Mouse (Mus musculus) neural tube, embryonic 10.5 days (tissue): ENCODE data around the gene Ltc4s.
A peak's percentile ranks its signal among the peaks of the same experiment; 100 is the strongest.

Source experiments
- DNase-seq: peaks from one replicate; pipeline ENCODE4 v3.0.0-alpha.2; 2017; ENCODE audit warnings: low spot score; ENCODE audit errors: extremely low spot score

Ltc4s gene

DNA sequence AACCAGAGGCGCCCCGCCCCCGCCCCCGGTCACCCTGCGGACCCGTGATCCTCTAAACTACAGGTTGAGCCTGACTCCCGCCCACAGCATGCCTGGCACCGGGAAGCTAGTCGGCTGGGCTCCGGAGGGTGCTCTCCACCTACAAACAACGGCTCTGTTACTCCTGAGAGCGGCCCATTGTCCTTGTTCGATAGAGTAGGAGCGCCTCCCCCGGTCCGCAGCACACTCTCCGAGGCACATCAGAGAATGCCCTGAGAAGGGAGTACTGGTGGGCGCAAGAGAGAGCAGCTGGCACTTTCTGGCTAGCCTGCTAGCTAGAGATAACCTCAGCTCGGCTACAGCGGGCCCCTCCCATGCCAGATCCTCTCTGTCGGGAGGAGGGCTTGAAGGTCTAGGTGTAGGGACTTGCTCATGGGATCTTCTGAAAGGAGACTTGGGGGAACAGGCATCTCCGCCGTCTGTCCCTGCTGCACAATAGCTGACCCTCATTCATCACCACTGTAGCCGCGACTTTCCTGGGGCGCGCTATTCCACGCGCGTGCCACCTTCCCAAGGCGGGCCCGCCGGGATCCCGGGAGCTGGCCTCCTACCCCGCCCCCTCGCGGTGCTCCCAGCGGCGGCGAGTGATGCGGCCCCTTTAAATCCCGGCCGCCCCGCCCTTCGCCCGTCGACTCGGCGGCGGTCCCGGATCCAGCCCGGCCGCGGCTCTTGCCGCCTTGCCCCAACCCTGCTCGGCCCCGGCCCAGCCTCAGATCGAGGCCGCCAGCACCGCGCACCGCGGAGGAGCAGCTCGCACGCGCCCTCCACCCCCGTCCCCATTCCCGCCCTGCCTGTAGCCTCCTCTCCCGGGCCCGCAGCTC, 13.5 kb downstream of the Ltc4s start:
- peak; percentile 86 for DNase-seq

DNA sequence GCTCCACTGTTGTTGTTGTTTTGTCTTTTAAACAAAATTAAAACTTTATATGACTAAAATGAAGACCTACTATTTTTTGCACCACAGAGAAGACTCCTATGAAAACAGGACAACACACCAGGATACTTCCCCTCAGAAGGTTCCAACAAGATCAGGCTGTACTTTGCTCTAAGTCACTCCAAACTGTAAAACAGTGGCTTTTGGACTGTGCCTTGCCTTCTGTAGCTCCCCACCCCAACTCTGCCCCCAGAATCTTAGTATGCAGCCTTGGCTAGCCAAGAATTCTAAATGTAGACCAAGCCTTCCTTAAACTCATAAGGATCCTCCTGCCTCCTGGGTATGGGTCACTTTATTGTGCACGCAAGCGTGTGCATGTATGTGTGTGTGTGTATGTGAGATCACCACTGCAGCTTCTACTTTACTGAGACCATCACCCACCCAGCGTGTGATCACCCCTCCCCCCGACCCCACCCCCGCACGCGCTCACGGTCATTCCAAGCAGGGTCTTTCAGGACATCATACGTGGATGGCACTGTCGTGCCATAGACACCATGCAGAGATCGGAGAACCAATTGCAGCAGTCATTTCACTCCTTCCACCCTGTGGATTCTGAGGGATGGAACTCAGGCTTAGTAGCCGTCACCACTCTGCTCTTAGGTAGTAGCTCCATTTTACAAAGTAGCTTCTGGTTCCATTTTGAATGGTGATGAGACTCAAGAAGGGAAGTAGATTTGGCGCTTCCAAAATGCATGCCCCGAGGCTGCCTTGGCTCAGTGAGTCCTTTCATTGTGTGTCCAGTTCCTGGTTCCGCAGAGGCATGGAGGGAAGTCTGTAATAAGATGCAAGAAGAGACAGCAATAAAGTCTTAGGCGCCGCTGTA, 14.4 kb downstream of the Ltc4s start:
- no peak for DNase-seq

DNA sequence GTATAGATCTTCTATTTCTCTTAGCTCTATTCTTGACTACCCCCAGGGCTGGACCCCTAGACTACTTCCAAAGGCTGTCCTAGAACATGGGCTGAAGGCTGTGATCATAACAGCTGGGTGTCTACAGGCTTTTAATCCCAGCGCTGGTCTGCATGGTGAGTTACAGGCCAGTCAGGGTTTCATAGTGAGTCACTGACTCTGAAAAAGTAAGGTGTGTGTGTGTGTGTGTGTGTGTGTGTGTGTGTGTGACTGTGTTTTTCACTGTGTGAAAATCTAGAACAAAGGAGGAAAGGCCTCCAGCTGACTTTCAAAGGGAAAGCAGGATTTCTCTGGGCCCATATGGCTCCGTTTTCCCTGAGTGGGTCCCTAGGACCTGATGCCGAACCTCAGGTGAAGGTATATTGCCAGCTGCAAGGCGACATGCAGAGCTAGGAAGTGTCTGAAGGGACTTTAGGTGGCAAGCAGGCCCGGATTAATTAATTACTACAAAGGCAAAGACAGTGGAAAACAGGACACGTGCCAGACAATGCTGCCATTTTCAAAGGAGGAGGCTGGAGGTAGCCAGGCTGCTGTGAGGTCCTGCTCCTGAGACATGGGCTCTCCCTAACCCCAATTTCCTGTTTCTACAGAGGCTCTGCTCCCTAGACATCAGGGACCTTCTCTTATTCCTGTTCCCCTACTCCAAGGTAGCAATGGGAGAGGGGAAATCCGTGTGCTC, 15.7 kb downstream of the Ltc4s start:
- DNase-seq = no peak

DNA sequence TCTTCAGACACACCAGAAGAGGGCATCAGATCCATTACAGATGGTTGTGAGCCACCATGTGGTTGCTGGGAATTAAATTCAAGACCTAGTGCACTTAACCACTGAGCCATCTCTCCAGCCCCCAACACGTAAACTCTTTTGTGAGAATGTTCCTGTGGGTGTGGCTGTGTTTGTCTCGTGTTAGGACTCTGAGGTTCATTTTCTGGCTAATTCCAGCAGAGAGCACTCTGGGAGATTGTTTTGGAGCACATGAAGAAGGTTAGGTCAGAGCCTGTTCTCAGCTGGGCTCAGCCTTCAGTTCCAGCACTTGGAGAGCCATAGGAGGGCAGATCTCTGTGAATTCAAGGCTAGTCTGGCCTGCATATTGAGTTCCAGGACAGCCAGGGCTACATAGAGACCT, 18.6 kb downstream of the Ltc4s start:
- DNase-seq = no peak

DNA sequence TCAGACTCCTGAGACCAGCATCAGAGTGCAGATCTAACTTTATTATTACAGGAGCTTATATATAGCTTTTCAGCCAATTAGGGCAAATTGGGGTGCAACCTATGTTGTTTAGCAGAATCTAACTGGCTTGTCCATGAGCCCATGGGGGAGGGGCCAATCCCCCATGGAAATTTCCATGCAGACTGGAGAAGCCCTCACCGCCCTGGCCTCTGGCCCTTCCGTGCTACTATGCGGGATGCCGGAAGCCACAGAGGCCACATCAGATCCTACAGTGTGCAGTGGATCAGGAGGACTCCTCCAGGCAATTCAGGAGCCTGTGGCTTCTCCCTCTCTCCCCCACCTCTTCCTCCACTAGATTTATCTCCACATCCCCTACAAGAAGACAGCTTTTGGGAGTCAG, 20.6 kb downstream of the Ltc4s start:
- DNase-seq = no peak

DNA sequence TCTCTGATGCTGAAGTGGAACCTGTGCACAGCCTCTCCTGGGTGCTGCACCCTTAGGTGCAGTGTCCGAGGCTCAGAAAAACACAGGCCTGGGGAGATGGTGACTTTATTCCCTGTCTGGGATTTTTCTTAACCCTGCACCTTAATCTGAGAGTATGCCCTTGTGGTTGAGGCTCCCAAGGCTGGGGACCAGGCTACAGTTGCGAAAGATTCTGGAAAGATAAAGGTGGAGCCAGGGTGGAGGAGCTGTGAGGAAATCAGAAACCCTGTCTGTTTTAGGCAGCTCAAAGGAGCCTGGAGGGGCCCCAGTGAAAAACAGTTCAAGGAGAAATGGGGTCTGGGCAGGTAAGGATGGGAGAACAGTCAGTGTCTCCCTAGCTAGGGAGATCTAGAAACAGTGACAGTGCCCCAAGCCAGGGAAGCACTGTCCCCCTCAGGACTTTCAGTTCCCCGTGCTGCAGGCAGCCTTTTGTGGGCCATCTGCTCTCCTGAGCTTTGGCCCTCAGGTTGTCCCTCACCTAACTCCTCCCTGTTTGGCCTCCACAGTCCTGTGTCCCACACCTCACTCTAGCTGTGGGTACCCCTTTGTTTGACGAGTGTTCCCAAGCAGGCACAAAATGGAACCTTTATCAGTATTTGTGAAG, 21.6 kb downstream of the Ltc4s start:
- DNase-seq = no peak

DNA sequence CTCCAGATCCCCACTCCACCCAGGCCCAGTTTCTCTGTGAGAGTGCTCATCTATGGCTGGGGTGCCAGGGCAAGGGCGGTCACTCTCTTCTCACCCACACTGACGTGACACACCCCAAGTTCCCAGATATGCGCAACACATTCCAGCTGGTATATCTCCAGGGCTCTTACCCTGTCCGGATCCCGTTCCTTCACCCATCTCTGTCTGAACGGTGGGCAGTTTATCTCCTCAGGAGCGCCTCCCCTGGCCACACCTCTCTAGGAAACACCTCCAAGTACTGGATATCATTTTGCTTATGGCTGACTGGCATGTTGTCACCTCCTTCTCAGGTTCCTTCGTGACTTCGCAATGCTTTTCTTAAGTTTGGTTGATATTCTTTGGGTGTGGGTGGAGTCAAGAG, 22.8 kb downstream of the Ltc4s start:
- no peak for DNase-seq

DNA sequence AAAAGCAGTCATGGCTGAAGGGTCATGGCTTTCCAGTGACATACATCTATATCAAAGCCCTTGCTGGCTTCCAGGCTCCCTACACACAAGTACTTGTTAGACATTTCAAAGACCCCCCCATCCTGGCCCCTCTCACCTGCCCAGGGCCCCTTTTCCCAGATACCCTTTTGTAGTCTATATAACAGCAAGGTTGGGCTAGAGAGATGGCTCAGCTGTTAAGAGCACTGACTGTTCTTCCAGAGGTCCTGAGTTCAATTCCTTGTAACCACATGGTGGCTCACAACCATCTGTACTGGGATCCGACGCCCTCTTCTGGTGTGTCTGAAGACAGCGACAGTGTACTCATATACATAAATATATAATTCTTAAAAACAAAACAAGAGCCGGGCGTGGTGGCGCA, 23.8 kb downstream of the Ltc4s start:
- no peak for DNase-seq

DNA sequence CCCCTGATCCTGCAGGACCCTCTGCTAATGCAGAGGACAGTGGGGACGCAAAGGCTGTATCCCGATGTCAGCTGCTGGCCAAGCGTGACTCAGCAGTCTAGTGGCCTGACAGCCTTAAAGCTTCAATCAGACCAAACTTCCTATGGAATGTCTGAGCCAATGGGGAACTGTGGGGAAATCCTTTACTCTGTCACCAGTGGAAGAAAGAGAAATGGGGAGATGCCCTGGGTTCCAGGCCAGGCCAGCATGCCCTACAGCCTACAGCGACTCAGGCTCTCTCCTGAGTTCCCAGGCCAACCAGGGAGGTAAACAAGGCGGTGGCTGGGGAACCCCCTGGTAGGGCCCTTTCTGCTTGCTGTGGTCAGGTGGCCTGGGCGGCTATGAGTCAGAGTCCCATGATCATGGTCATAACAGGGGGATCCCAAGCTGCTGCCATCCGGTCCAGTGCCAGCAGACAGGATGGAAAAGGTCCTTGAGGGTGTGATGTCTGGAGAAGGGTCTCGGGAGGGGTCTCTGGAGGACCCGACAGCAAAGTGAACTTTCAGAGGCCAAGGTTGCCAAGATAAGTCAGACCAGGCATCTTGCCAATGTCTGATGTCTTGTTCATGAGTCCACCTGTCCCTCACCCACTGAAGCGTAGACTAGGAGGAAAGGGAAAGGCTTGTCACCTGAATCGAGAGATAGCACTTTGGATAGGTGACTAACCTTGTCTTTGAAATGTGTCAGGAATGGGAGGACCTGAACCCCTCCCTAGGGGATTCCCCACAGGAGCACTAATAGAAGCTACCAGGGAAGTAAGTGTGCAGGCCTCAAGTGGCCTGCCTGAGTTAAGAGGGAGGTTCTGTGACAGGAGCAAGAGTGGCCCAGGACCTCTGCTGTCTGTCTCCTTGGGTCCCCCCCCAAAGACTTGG, 25.3 kb downstream of the Ltc4s start:
- no peak for DNase-seq

DNA sequence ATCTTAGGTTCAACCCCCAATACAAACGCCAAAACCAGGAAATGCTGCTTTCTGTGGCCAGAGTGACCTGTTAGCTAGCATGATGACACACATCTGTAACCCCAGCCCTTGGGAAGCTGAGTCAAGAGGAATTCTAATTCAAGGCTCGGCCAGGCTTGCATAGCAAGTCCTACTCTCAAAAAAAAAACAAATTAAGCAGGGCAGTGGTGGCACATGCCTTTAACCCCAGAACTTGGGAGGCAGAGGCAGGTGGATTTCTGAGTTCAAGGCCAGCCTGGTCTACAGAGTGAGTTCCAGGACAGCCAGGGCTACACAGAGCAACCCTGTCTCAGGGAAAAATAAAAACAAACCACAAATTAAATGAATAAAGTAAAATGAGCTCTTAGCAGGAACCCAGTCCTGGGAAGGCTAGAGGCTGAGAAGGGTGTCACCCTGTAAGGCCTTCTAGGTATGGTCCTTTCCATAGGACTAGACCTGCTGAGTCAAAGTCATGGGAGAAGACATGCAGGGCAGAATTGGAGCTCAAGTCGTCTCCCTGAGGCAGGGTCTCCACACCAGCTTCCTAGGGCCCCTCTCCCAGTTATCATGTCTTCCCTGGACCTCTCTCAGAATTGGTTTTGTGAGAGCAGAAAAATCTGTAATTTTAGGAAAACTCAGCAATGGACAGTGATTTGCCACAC, 26.2 kb downstream of the Ltc4s start:
- DNase-seq = no peak

DNA sequence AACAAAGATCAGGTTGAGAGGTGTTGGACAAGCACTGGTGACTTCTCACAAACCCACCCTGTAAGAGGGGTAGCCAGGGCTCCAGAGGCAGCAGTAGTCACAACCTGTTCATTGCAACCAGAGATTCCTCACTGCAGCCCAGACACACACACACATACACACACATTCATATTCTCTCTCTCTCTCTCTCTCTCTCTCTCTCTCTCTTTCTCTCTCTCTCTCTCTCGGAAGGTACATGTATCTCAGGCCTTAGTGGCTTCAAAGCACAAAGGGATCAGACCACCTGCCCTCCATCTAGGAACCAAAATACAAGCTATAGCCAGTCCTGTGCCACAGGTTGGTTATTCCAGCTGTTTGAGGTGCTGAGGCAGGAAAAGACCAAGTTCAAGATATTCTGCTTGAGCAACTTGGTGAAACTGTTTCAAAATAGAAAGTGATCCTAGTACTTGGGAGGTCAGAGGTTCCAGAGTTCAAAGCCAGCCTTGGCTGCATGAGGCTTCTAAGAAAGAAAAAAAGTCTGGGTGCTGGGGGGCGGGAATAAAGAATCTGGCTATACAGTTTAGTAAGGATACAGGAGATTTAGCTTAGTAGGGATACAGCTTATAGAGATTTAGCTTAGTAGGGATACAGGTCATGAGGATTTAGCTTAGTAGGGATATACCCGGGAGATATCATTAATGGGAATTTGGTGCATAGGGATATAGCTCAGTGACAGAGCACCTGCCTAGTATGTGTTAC, 26.9 kb downstream of the Ltc4s start:
- DNase-seq = no peak

DNA sequence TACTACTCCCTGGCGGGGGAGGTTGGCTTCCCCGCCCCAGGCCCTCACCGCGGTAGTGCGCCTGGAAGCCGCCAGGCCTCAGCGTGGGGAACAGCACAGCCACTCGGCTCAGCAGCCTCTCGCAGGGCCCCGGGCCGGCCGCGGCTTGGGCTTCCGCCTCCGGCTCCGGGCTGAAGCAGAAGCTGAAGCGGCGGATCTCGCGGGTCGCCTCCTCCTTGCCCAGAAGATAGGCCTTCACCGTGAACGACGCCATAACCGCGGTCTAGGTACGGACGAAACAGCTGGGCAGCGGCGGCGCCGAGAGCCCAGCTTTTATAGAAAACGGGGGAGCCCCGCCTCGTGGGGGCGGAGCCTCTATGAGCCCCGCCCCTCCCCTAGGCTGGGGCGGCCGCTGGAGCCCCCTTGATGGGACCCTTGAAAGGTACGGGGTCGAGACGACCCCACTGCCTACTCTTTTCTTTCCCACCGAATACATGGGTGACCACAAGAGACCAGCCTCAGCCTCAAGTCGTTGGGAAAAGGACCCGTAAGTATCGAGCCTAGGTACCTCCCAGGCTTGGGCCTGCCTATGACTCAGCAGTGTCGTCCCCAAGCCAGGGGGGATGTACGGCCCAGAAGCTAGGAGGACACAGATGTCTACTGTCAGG, 27.8 kb downstream of the Ltc4s start, which contains the start of the genes Sqstm1 and Mgat4b:
Sqstm1 (minus strand) TSS at position 323 of the 647 bp plus-strand sequence.
Mgat4b (plus strand) TSS at position 386 of the 647 bp plus-strand sequence.
- DNase-seq = peak; percentile 83

DNA sequence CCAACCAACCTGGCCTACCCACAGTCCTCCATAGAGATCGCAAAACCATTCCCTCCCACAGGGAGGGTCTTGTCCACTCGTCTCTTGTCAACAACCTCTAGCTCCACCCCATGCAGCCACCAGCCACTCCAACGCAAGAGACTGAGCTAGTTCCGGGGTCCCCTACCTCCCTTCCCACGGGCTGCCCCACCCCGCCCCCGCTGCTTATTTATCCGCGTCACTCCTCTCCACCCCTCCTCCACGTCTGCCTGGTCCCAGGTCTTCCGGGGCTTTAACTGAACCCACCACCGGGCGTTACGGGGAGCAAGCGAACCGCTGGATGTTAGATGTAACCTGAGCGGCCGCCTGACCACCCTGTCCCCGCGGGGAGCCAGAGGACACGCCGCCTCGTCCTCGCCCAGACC, 28.3 kb downstream of the Ltc4s start:
- DNase-seq = peak; percentile 86

DNA sequence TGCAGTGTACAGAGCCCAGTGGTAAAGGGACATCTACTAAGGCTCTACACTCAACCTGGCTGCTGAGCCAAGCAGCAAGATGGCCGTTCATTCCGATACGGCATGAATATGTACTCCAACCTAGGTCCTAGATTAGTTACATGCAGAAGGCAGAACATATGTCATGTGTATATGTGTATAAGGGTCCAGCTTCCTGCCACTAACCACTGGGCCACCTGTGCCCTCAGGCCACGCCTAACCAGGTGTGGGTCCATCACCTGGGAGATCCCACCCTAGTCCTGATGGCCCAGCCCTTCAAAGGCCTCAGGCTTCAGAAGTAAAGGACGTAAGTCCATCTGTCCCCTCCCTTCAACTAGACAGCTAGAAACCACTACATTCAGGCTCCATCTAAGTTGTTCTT, 30.4 kb downstream of the Ltc4s start:
- no peak for DNase-seq

DNA sequence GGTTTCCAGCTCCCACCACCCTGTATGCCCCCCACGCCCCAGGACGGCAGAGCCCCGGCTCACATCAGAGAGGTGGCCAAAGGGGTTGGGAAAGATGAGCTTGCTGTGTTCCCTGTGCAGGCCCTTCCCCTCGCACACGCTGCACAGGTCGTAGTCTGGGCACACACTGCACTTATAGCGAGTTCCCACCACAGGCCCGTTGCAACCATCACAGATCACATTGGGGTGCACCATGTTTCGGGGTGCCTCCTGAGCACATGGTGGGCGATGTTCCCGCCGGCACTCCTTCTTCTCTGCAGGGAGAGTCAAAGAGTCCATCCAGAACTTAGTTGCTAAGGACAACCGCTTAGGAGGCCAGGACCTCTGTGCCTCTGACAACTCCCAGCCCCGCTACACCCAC, 31.1 kb downstream of the Ltc4s start:
- DNase-seq = no peak

DNA sequence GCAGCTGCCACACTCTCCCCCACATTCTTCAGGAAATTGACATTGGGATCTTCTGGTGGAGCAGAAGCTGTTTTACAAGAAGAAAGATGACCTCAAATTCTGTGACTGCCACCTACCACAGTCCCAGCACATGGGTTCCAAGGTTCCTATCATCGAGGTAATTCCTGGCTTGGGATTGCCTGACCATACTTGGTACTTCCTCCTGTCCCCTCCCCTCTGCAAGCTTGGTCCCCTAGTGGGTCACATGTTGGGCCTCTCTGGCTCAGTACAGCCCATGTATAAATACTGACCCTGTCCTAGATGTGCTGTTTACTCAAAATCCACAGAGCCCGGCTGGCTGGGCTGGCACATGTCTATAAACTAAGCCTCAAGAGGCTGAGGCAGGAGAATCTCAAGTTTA, 32.4 kb downstream of the Ltc4s start:
- no peak for DNase-seq

DNA sequence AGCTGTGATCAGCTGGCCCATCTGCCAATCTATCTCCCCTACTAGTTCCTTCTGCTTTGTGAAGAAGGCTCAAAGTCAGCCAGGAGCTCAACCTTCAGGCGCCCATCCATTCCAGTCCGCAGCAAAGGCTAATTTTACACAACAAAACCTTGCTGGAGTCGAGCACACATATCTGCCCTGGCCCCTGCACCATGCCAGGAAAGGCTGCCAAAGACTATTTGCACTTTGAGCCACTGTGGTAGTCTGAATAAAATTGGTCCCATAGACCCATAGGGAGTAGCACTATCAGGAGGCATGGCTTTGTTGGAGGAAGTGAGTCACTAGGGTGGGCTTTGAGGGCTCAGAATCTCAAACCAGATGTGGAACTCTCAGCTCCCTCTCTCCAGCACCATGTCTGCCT, 33.0 kb downstream of the Ltc4s start:
- no peak for DNase-seq

DNA sequence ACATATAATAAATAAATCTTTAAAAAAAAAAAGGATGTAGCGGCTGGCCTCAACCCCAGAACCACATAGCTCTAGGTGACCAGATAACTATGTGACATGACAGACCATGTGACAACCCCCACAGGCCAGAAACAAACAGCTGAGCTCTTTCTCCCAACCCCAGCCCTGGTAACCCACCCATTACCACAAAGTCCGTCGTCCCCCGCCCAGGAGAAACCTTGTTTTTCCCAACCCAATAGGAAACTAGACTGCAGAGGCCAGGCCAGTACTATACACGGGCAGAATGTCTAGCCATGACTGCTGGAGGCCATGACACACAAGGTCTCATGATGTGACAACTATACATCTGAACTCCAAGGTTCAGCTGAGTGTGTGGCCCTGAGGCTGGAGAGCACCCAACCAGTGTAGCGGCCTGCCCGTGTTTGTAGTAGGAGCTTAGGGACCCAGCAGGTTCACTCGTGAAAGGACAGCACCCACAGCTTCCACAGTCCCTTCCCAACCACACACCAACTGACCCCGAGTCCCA, 35.1 kb downstream of the Ltc4s start:
- no peak for DNase-seq
